In genomic region chr2:180805966-180806365, GRCm38 (mm10) we compare ENCODE assay signal across 9 mouse cellular contexts. TPM values are rescaled to one million over a fixed set of nuclear protein-coding genes. Genes with fewer than 3 reads are reported as not detected.
DNase-seq lines count a peak whose midpoint lies in the region; ATAC-seq and TF ChIP-seq lines count a peak whose summit lies in the region.
"Had no signal": no experiment of that assay in that cellular context is flagged by ENCODE, and none has a peak within 500 bp of the region (broad histone marks: within the 10 kb centered on the region; RNA-seq: fewer than 3 reads in every experiment).

No protein-coding gene starts in this region.

- 63% methylated on average over 1 of the region's 1 CpGs for WGBS in intestine, postnatal 0 days
- WGBS in intestine, embryonic 15.5 days, result 55% methylated on average over 1 of the region's 1 CpGs
- 38% methylated on average over 1 of the region's 1 CpGs for WGBS in forebrain, postnatal 0 days

- ATAC-seq in intestine, postnatal 0 days, result no peak
- no peak for ATAC-seq in intestine, embryonic 15.5 days
- ATAC-seq in forebrain, postnatal 0 days, result peak; percentile 94
- ATAC-seq in megakaryocyte, adult 5-6 weeks (ENCODE audit: poor library complexity, severe bottlenecking), result no peak

- no peak overlapping the region for H3K27ac ChIP-seq in intestine, postnatal 0 days (ENCODE audit: low read depth, low read length)
- no peak overlapping the region for H3K27ac ChIP-seq in intestine, embryonic 15.5 days
- H3K27ac ChIP-seq in forebrain, postnatal 0 days (ENCODE audit: low read depth, low read length), result no peak overlapping the region

- peak; percentile 21 for DNase-seq in ES-CJ7 (ENCODE audit: low read depth, low spot score)
- peak; percentile 77 to 79 for DNase-seq in cerebellum, adult 18-20 months
- DNase-seq in forebrain, postnatal 0 days, result peak; percentile 80
- DNase-seq in left cerebral cortex, postnatal 14 days (ENCODE audit: low spot score in 2 of 2), result peak; percentile 75 to 86
- DNase-seq in right cerebral cortex, postnatal 14 days, result peak; percentile 76

- H3K9ac ChIP-seq in intestine, postnatal 0 days (ENCODE audit: low read depth, low read length), result no peak overlapping the region
- H3K9ac ChIP-seq in intestine, embryonic 15.5 days, result no peak overlapping the region
- no peak overlapping the region for H3K9ac ChIP-seq in forebrain, postnatal 0 days

- no peaks in the 10 kb centered on the region for H3K4me1 ChIP-seq in intestine, postnatal 0 days (replicated peaks; ENCODE audit: control insufficient read depth, insufficient read depth, low read length)
- no peaks in the 10 kb centered on the region for H3K4me1 ChIP-seq in intestine, embryonic 15.5 days (replicated peaks)
- no peaks in the 10 kb centered on the region for H3K4me1 ChIP-seq in forebrain, postnatal 0 days (ENCODE audit: insufficient read depth)

- TF ChIP-seq CTCF in intestine, postnatal 0 days (IDR thresholded peaks at IDR 0.05; ENCODE audit: low read depth), result peak; percentile 61
- TF ChIP-seq CTCF in forebrain, postnatal 0 days (IDR thresholded peaks at IDR 0.05; ENCODE audit: low read depth), result peak; percentile 87

- intact Hi-C loops in left cerebral cortex, postnatal 14 days (cut with DNase I), result loop anchor here (2.0 to 5.0 kb wide), 3 partner anchors 17 to 266 kb away; no protein-coding TSS in a partner anchor

- no peak overlapping the region for H3K4me2 ChIP-seq in intestine, postnatal 0 days (replicated peaks; ENCODE audit: low read depth)
- no peak overlapping the region for H3K4me2 ChIP-seq in intestine, embryonic 15.5 days (replicated peaks)
- no peak overlapping the region for H3K4me2 ChIP-seq in forebrain, postnatal 0 days (ENCODE audit: low read depth)

- no peaks in the 10 kb centered on the region for H3K27me3 ChIP-seq in intestine, postnatal 0 days (replicated peaks; ENCODE audit: control insufficient read depth, insufficient read depth, low read length)
- no peaks in the 10 kb centered on the region for H3K27me3 ChIP-seq in intestine, embryonic 15.5 days (replicated peaks)
- no peaks in the 10 kb centered on the region for H3K27me3 ChIP-seq in forebrain, postnatal 0 days (ENCODE audit: insufficient read depth, low read length)

- no peaks in the 10 kb centered on the region for H3K36me3 ChIP-seq in intestine, postnatal 0 days (ENCODE audit: control insufficient read depth, insufficient read depth)
- no peaks in the 10 kb centered on the region for H3K36me3 ChIP-seq in intestine, embryonic 15.5 days
- H3K36me3 ChIP-seq in forebrain, postnatal 0 days (ENCODE audit: insufficient read depth), result no peaks in the 10 kb centered on the region

- H3K4me3 ChIP-seq in intestine, postnatal 0 days (ENCODE audit: low read depth, low read length), result no peak overlapping the region
- no peak overlapping the region for H3K4me3 ChIP-seq in intestine, embryonic 15.5 days (replicated peaks)
- no peak overlapping the region for H3K4me3 ChIP-seq in forebrain, postnatal 0 days (ENCODE audit: low read depth, low read length)

- H3K9me3 ChIP-seq in intestine, postnatal 0 days (ENCODE audit: control insufficient read depth), result no peaks in the 10 kb centered on the region
- H3K9me3 ChIP-seq in intestine, embryonic 15.5 days, result no peaks in the 10 kb centered on the region
- no peaks in the 10 kb centered on the region for H3K9me3 ChIP-seq in forebrain, postnatal 0 days (ENCODE audit: low read length)

RNA-seq across cellular contexts. Expression of gene Bhlhe23, which starts 29.3 kb away (rescaled TPM):
- not detected in 2 replicates for polyA plus RNA-seq in intestine, postnatal 0 days (2015; fragmentation: Nextera tagmentation; extraction: Ambion mirVana)
- not detected in 2 replicates for polyA plus RNA-seq in intestine, embryonic 15.5 days (2015; fragmentation: Nextera tagmentation; extraction: Ambion mirVana)
- total RNA-seq in forebrain, postnatal 0 days (2014; rRNA removed), result 0.33 and 0.46 TPM in 2 replicates
- 0.18 and 0.71 TPM in 2 replicates for polyA plus RNA-seq in forebrain, postnatal 0 days (2015; fragmentation: Nextera tagmentation; extraction: Ambion mirVana)
- not detected for total RNA-seq in left cerebral cortex, postnatal 14 days (2021)
- not detected in 2 replicates for total RNA-seq in megakaryocyte, adult 5-6 weeks (2015)
- total RNA-seq in megakaryocyte, adult 5-6 weeks (2017), result not detected in 2 replicates
- total RNA-seq: neutrophil, adult 5-6 weeks had no signal

Comparison
In these comparisons a context has a peak if more than half of its experiments do, and no peak if none do; other contexts are left out.
1. DNase-seq: peak in every context shown above with its lines; median percentile 80 in left cerebral cortex, postnatal 14 days; 80 in forebrain, postnatal 0 days; 78 in cerebellum, adult 18-20 months; 76 in right cerebral cortex, postnatal 14 days; 21 in ES-CJ7.